Mouse (Mus musculus) G1E (cell line): ENCODE measurements around the gene Btbd9.
"Not testable (repeated sequence)": the region's sequence is repeated elsewhere in the genome, so short reads cannot be mapped to it uniquely, and the experiment has no call there.

Source experiments
- CTCF ChIP-seq: IDR thresholded peaks from 2 replicates; pipeline ENCODE4 v1.5.1; 2012; ENCODE audit warnings: low read depth, low read length, inconsistent platforms, mixed read lengths
- GATA1 ChIP-seq: IDR thresholded peaks from 2 replicates; pipeline ENCODE4 v1.6.1; 2012; ENCODE audit warnings: borderline replicate concordance, low read length, inconsistent platforms, mixed read lengths
- GATA2 ChIP-seq: IDR thresholded peaks from 2 replicates; pipeline ENCODE4 v1.6.1; 2012; ENCODE audit warnings: low read depth, low read length, inconsistent platforms, borderline replicate concordance
- TAL1 ChIP-seq: conservative IDR thresholded peaks from 2 replicates; pipeline ENCODE4 v1.6.1; 2012; ENCODE audit warnings: low read depth, low read length, inconsistent platforms, mixed read lengths

DNA sequence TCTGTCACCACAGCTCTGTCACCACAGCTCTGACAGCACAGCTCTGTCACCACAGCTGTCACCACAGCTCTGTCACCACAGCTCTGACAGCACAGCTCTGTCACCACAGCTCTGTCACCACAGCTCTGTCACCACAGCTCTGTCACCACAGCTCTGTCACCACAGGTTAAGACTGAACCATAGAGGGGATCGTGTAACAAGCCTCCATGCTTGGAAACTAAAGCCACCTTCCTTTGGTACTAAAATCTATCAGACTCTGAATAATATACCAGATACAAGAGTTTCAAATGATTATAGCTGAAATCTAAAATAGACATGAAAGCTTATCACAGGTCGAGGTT lies 57.1 kb downstream of the Btbd9 start:
- not testable (repeated sequence) for TF ChIP-seq CTCF, GATA1, TAL1, GATA2
